Mouse (Mus musculus) spleen, adult 10 weeks (tissue): ENCODE measurements around the gene Gm11213. TPM values are rescaled to one million over a fixed set of nuclear protein-coding genes. Genes with fewer than 3 reads are reported as not detected.

Experiments
- polyA plus RNA-seq: library from polyadenylated mRNA; stranded (reverse); fragments of 350-450 nt; fragmentation: Illumina TruSeq; extraction: RNeasy Lipid Tissue Mini Kit (QIAGEN cat#74804); gene quantifications from one replicate; pipeline ENCODE4 v1.2.3, GENCODE M21; 2015; ENCODE audit warnings: low replicate concordance; ENCODE audit not compliant: insufficient read depth

Gm11213 gene
- not detected for polyA plus RNA-seq

DNA sequence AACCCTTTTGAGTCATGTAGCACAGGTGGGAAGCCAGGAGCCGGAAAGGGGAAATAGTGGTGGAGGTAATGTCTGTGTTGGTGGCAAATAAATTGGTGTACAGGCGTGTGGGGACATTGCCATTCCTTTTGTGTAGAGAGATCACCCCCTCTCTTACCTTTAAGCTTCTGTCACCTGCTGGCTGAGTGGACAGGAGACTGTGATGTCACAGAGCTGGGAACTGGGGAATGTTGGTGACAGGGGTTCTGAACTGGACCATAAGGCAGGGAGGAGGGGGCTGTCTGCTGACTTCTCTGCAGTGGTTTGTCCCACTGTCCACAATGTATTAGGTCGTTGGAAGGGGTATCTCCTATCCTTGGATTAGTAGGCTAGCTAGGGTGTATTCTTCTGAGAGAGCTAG, at the start of gene Gm11213:
Gm11213 (minus strand) TSS at position 317 of the 400 bp plus-strand sequence.

GRCm38 (mm10) chr4:63622378-63622835, 17.3 kb upstream of the Gm11213 start, which contains the start of gene Tex48:
Gene Tex48, minus strand, starts transcription at chr4:63622428.

DNA sequence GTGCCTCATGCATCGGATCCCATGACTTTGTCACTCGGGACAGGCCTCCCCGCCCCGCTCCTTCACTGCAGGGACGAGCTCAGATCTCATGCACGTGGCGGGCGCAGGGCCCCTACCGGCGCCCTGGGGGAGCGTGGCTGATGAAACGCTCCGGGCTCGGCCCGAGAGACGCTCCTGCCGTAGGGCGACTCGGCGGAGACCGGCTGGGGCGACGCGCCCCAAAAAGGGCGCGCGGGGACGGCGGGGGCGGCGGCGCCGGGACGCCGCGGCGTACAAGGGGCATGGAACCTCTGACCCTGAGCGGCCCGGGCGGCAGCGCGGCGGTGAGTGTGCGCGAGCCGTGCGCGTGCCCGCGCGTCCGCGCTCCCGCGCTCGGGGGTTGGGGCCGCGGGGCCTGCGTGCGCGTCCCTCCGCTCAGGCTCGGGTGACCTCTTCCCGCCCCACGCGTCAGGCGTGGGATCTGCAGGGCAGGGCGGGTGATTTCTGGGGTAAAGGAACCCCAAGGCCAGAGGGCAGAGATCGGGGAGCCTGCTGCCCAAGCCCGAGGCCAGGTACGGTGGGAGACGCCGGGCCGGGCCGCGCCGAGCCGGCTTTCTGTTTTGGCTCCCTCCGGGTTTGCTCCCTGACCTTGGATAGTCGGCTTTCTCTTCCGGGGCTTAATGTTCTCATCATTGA, 46.5 kb downstream of the Gm11213 start, which contains the start of gene Tmem268:
Tmem268 (plus strand) TSS at position 375 of the 675 bp plus-strand sequence.

Other genes with a start within 250 kb of the Gm11213 start
- not detected for gene Orm3, start 249.1 kb downstream of the Gm11213 start, polyA plus RNA-seq
- gene Orm2, start 242.8 kb downstream of the Gm11213 start, polyA plus RNA-seq = 0.47 TPM
- 58.4 TPM for gene Akna, start 201.9 kb downstream of the Gm11213 start, polyA plus RNA-seq
- 10.4 TPM for gene Whrn, start 109.3 kb downstream of the Gm11213 start, polyA plus RNA-seq
- 135 TPM for gene Atp6v1g1, start 60.5 kb downstream of the Gm11213 start, polyA plus RNA-seq
- 18.6 TPM for gene Tmem268, start 46.5 kb downstream of the Gm11213 start, polyA plus RNA-seq
- not detected for gene Tex48, start 17.2 kb upstream of the Gm11213 start, polyA plus RNA-seq
- not detected for gene Gm11214, start 58.1 kb upstream of the Gm11213 start, polyA plus RNA-seq
- 0.91 TPM for gene Tnfsf15, start 139.9 kb upstream of the Gm11213 start, polyA plus RNA-seq